Comparison of ENCODE assay signal across 19 mouse cellular contexts in the genomic region with DNA sequence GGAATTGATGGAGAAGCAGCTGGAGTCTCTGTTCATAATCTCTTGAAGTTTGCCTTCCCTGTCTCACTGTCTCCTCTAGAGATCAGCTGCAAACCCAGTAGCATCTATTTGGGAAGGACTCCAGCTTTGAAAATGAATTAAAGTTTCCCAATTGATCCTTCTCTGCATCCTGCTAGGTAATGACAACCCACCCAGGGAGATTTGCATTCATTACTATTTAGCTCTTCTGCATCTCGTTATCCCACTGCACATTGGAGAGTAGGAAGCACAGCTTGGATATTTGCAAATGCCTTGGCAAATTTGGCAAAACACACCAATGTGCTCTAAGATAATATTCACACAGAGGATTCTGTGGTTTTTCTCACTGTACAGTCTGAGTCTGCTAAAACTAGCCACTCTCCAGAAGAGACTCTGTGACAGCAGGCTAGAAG.
DNase-seq lines count a peak whose midpoint lies in the region; ATAC-seq and TF ChIP-seq lines count a peak whose summit lies in the region.
"Had no signal": no experiment of that assay in that cellular context is flagged by ENCODE, and none has a peak within 500 bp of the region (broad histone marks: within the 10 kb centered on the region; RNA-seq: fewer than 3 reads in every experiment).

No protein-coding gene starts in this region.

- H3K36me3 ChIP-seq in forebrain, embryonic 14.5 days (ENCODE audit: control insufficient read depth, insufficient read depth, low read length): no peaks in the 10 kb centered on the region
- H3K36me3 ChIP-seq in forebrain, embryonic 12.5 days (replicated peaks): no peaks in the 10 kb centered on the region
- no peaks in the 10 kb centered on the region for H3K36me3 ChIP-seq in midbrain, embryonic 15.5 days (replicated peaks)
- H3K36me3 ChIP-seq: embryonic facial prominence, embryonic 13.5 days; neural tube, embryonic 15.5 days had no signal

- H3K4me3 ChIP-seq in forebrain, embryonic 14.5 days (ENCODE audit: low read depth, low read length): no peak overlapping the region
- H3K4me3 ChIP-seq in forebrain, embryonic 12.5 days (replicated peaks): no peak overlapping the region
- no peak overlapping the region for H3K4me3 ChIP-seq in left cerebral cortex, adult 2 months
- no peak overlapping the region for H3K4me3 ChIP-seq in midbrain, embryonic 15.5 days
- H3K4me3 ChIP-seq: embryonic facial prominence, embryonic 13.5 days; neural tube, embryonic 15.5 days had no signal

- H3K27ac ChIP-seq in forebrain, embryonic 14.5 days (ENCODE audit: low read depth, low read length): no peak overlapping the region
- no peak overlapping the region for H3K27ac ChIP-seq in forebrain, embryonic 12.5 days
- H3K27ac ChIP-seq in left cerebral cortex, adult 2 months: no peak overlapping the region; the same call in 1 of the 2 replicates
- no peak overlapping the region for H3K27ac ChIP-seq in midbrain, embryonic 15.5 days
- H3K27ac ChIP-seq: embryonic facial prominence, embryonic 13.5 days; neural tube, embryonic 15.5 days had no signal

- intact Hi-C loops in left cerebral cortex, adult 2 months (cut with DNase I): no loop called here

- WGBS in forebrain, embryonic 14.5 days: 0% methylated on average over 1 of the region's 1 CpGs
- WGBS in forebrain, embryonic 12.5 days: 11% methylated on average over 1 of the region's 1 CpGs
- WGBS in midbrain, embryonic 15.5 days: 12% methylated on average over 1 of the region's 1 CpGs

- H3K4me2 ChIP-seq in forebrain, embryonic 14.5 days (ENCODE audit: low read length): no peak overlapping the region
- no peak overlapping the region for H3K4me2 ChIP-seq in forebrain, embryonic 12.5 days
- no peak overlapping the region for H3K4me2 ChIP-seq in midbrain, embryonic 15.5 days
- H3K4me2 ChIP-seq: embryonic facial prominence, embryonic 13.5 days; neural tube, embryonic 15.5 days had no signal

- no peaks in the 10 kb centered on the region for H3K27me3 ChIP-seq in forebrain, embryonic 14.5 days (replicated peaks; ENCODE audit: control insufficient read depth, insufficient read depth, low read length)
- no peaks in the 10 kb centered on the region for H3K27me3 ChIP-seq in forebrain, embryonic 12.5 days
- no peaks in the 10 kb centered on the region for H3K27me3 ChIP-seq in midbrain, embryonic 15.5 days (replicated peaks)
- H3K27me3 ChIP-seq: CH12.LX; embryonic facial prominence, embryonic 13.5 days; neural tube, embryonic 15.5 days had no signal

- no peaks in the 10 kb centered on the region for H3K9me3 ChIP-seq in forebrain, embryonic 14.5 days (replicated peaks; ENCODE audit: control insufficient read depth, low read length)
- H3K9me3 ChIP-seq in forebrain, embryonic 12.5 days: no peaks in the 10 kb centered on the region
- no peaks in the 10 kb centered on the region for H3K9me3 ChIP-seq in midbrain, embryonic 15.5 days
- H3K9me3 ChIP-seq: embryonic facial prominence, embryonic 13.5 days; neural tube, embryonic 15.5 days had no signal

- H3K9ac ChIP-seq in forebrain, embryonic 14.5 days (ENCODE audit: low read length): no peak overlapping the region
- H3K9ac ChIP-seq in forebrain, embryonic 12.5 days: no peak overlapping the region
- H3K9ac ChIP-seq in midbrain, embryonic 15.5 days: no peak overlapping the region
- H3K9ac ChIP-seq: embryonic facial prominence, embryonic 13.5 days; neural tube, embryonic 15.5 days had no signal

- ATAC-seq in forebrain, embryonic 14.5 days: peak; percentile 61; the same call in 1 of the 2 replicates
- no peak for ATAC-seq in forebrain, embryonic 12.5 days (ENCODE audit: low FRiP score)
- ATAC-seq in midbrain, embryonic 15.5 days (replicated peaks): peak; percentile 54; the same call in 1 of the 2 replicates

- no peaks in the 10 kb centered on the region for H3K4me1 ChIP-seq in forebrain, embryonic 14.5 days (ENCODE audit: control insufficient read depth, insufficient read depth, low read length)
- peaks cover 3% of the 10 kb centered on the region; the same call in 1 of the 2 replicates for H3K4me1 ChIP-seq in forebrain, embryonic 12.5 days
- H3K4me1 ChIP-seq in midbrain, embryonic 15.5 days: 0 out of 2 replicates have a peak, but pooled peaks cover 5% of the 10 kb centered on the region
- H3K4me1 ChIP-seq: embryonic facial prominence, embryonic 13.5 days had no signal

- peak; percentile 56 for DNase-seq in forebrain, embryonic 14.5 days (ENCODE audit: low spot score)
- DNase-seq in left cerebral cortex, adult 11 months (ENCODE audit: low spot score): peak; percentile 12
- no peak for DNase-seq in left cerebral cortex, adult 2 months (ENCODE audit: extremely low spot score in 1 of 2, low spot score in 2 of 2)
- DNase-seq in layer of hippocampus, adult 9-10 months (ENCODE audit: low spot score): peak; percentile 20
- DNase-seq in adrenal gland, postnatal 14 days: no peak
- DNase-seq in retina, embryonic 14.5 days (ENCODE audit: low spot score): no peak
- DNase-seq: cerebellum, adult 18-20 months; gastrocnemius, postnatal 25 days; heart, postnatal 10 days; liver; lung, adult 18-20 months; lung, postnatal 4 days; retina, postnatal 1 day; thymus, postnatal 36 days had no signal

- no peak for TF ChIP-seq CTCF in left cerebral cortex, adult 2 months (IDR thresholded peaks at IDR 0.05)

Comparison
In these comparisons a context has a peak if more than half of its experiments do, and no peak if none do; other contexts are left out.
1. DNase-seq: peak in forebrain, embryonic 14.5 days (single experiment), left cerebral cortex, adult 11 months (single experiment) and layer of hippocampus, adult 9-10 months (single experiment); none in left cerebral cortex, adult 2 months (0 of 2), adrenal gland, postnatal 14 days (single experiment) and retina, embryonic 14.5 days (single experiment).